Mouse (Mus musculus) kidney, embryonic 14.5 days (tissue): ENCODE data around the gene Lima1. TPM values are rescaled to one million over a fixed set of nuclear protein-coding genes. Genes with fewer than 3 reads are reported as not detected.
A peak's percentile ranks its signal among the peaks of the same experiment; 100 is the strongest.

Experiments used
- ATAC-seq: fragments of 200-750 bp; cut with Nextera tagmentation; 2 replicates; pipeline ENCODE4 v1.8.0; 2017; ENCODE audit warnings: moderate number of reproducible peaks, mild to moderate bottlenecking, moderate TSS enrichment, moderate library complexity; ENCODE audit not compliant: low FRiP score, low TSS enrichment
- H3K27ac ChIP-seq: fragments of 300-500 bp; sonication (generic); 2 replicates; pipeline ENCODE4 v1.5.1; 2014; ENCODE audit warnings: low read depth, mild to moderate bottlenecking, low read length, moderate library complexity, mixed read lengths
- H3K27me3 ChIP-seq: fragments of 300-500 bp; sonication (generic); 2 replicates; pipeline ENCODE4 v1.6.1; 2014; ENCODE audit warnings: mild to moderate bottlenecking, low read length; ENCODE audit not compliant: control insufficient read depth, insufficient read depth
- H3K36me3 ChIP-seq: fragments of 300-500 bp; sonication (generic); 2 replicates; pipeline ENCODE4 v1.6.1; 2014; ENCODE audit warnings: low read length, mixed read lengths; ENCODE audit not compliant: control insufficient read depth, insufficient read depth
- H3K4me1 ChIP-seq: fragments of 300-500 bp; sonication (generic); 2 replicates; pipeline ENCODE4 v1.6.1; 2014; ENCODE audit warnings: low read length, mixed read lengths; ENCODE audit not compliant: control insufficient read depth, insufficient read depth
- H3K4me2 ChIP-seq: fragments of 300-500 bp; sonication (generic); replicated peaks from 2 replicates; pipeline ENCODE4 v1.6.1; 2014; ENCODE audit warnings: low read depth, mild to moderate bottlenecking, low read length
- H3K4me3 ChIP-seq: fragments of 300-500 bp; sonication (generic); 2 replicates; pipeline ENCODE4 v1.5.1; 2014; ENCODE audit warnings: mild to moderate bottlenecking, low read length
- H3K9ac ChIP-seq: fragments of 300-500 bp; sonication (generic); 2 replicates; pipeline ENCODE4 v1.6.1; 2014; ENCODE audit warnings: low read depth, mild to moderate bottlenecking, low read length, moderate library complexity
- H3K9me3 ChIP-seq: fragments of 300-500 bp; sonication (generic); 2 replicates; pipeline ENCODE4 v1.6.1; 2016; ENCODE audit warnings: low read length; ENCODE audit not compliant: control insufficient read depth
- WGBS: fragments of 180-500 bp; shearing (Covaris S2); extraction: QIAGEN DNeasy Blood & Tissue Kit; methylation state at CpG from one replicate; pipeline ENCODE4 v1.1.7; 2014; 5-methylcytosine and 5-hydroxymethylcytosine counted together
- polyA plus RNA-seq: library from polyadenylated mRNA; unstranded; fragments of >200 nt; fragmentation: Nextera tagmentation; extraction: Ambion mirVana; gene quantifications from 2 replicates; pipeline ENCODE4 v1.2.1, GENCODE M21; 2014

Lima1 gene
- polyA plus RNA-seq, 1 experiment from 2014 or later = 43.5 TPM

DNA sequence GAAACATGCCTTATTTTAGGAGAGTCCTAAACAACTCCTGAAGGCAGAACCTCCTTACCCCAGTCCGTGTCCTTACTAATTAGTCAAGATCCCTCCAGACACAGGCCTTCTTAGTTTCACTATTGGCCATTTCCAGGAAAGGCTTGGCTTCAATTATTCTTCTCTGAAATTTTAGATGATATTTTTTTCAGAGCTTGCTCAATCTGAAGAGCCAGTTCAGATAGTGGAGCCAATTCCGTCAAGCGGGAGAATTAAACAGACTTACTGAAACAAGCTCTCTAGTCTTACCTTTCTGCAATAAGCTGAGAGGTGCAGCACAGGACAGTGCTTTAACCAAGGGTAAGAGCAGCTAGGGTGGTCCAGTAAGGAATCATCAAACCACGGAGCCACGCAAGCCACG is 11.9 kb downstream of the Lima1 start:
- no peaks in the 10 kb centered on the region for H3K9me3 ChIP-seq
- H3K4me2 ChIP-seq = no peak overlapping the region
- no peak overlapping the region for H3K9ac ChIP-seq
- no peak overlapping the region for H3K4me3 ChIP-seq
- 0 out of 2 replicates have a peak, but pooled peaks cover 5% of the 10 kb centered on the region for H3K4me1 ChIP-seq
- no peak for ATAC-seq
- WGBS = 95% methylated on average over 6 of the region's 6 CpGs
- no peak overlapping the region for H3K27ac ChIP-seq
- H3K36me3 ChIP-seq = no peaks in the 10 kb centered on the region
- no peaks in the 10 kb centered on the region for H3K27me3 ChIP-seq

DNA sequence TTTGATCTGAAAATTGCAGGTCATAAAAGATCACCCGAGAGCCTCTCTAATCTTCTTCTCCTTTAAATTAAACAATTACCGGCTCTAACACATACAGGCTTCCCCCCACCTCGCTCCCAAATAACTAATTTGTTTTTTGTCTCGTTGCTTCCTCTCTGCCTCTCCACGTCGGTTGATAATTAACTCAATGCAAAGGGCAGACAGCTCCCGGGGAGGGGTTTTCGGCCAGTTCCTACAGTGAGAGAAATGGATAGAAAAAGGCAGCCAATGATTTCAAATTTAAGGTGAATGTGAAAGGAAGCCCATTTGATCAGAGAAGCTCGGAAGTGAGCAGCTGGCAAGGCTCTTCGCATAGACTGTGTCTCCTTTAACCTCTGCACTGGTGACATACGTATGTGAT is 12.8 kb downstream of the Lima1 start:
- no peaks in the 10 kb centered on the region for H3K9me3 ChIP-seq
- H3K9ac ChIP-seq = no peak overlapping the region
- no peak overlapping the region for H3K4me2 ChIP-seq
- H3K36me3 ChIP-seq = no peaks in the 10 kb centered on the region
- H3K27me3 ChIP-seq = no peaks in the 10 kb centered on the region
- H3K4me3 ChIP-seq = no peak overlapping the region
- H3K27ac ChIP-seq = no peak overlapping the region
- 0 out of 2 replicates have a peak, but pooled peaks cover 5% of the 10 kb centered on the region for H3K4me1 ChIP-seq
- ATAC-seq = no peak
- 53% methylated on average over 11 of the region's 11 CpGs for WGBS

DNA sequence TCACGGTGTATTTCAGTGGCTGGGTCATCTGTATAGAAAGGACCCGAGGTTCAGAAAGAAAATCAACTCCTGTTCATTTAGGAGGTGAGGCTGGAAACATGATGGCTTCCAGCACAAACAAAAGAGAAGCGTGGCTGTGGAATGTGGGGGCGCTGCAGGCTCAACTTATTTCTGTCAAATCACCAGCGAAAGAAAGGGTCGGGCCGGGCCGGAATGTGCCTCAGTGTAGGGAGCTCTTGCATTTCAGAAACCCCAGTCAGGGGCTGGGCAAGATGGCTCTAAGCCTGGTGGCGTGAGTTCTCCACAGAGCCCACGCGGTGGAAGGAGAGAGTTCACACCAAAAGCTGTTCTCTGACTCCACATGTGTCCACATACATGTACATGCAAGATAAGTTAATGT is 13.3 kb downstream of the Lima1 start:
- H3K36me3 ChIP-seq = no peaks in the 10 kb centered on the region
- H3K4me2 ChIP-seq = no peak overlapping the region
- no peak overlapping the region for H3K9ac ChIP-seq
- H3K27ac ChIP-seq = peak overlapping the region; percentile 47
- 41% methylated on average over 11 of the region's 11 CpGs for WGBS
- H3K27me3 ChIP-seq = no peaks in the 10 kb centered on the region
- H3K4me3 ChIP-seq = no peak overlapping the region
- no peak for ATAC-seq
- H3K9me3 ChIP-seq = no peaks in the 10 kb centered on the region
- H3K4me1 ChIP-seq = 0 out of 2 replicates have a peak, but pooled peaks cover 5% of the 10 kb centered on the region

DNA sequence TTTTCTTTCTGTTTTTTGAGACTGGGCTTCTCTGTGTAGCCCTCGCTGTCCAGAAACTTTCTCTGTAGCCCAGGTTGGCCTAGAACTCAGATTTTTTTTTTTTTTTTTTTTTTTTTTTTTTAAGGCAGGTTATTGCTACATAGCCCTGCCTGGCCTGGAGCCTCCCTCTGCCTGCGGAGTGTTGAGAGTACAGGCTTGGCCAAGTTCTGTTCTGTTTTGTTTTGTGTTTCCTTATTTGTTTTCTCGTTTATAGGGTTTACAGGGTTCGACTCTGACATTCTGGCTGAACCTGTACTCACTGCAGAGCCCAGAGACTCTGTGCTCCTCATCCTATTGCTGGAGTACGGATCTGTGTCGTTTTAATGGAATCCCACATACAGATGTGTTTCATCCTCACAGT is 13.7 kb downstream of the Lima1 start:
- ATAC-seq = no peak
- no peaks in the 10 kb centered on the region for H3K9me3 ChIP-seq
- WGBS = 74% methylated on average over 6 of the region's 6 CpGs
- peak overlapping the region; percentile 47 for H3K27ac ChIP-seq
- no peak overlapping the region for H3K4me2 ChIP-seq
- no peaks in the 10 kb centered on the region for H3K27me3 ChIP-seq
- no peak overlapping the region for H3K4me3 ChIP-seq
- no peaks in the 10 kb centered on the region for H3K36me3 ChIP-seq
- H3K4me1 ChIP-seq = 0 out of 2 replicates have a peak, but pooled peaks cover 5% of the 10 kb centered on the region
- H3K9ac ChIP-seq = no peak overlapping the region

DNA sequence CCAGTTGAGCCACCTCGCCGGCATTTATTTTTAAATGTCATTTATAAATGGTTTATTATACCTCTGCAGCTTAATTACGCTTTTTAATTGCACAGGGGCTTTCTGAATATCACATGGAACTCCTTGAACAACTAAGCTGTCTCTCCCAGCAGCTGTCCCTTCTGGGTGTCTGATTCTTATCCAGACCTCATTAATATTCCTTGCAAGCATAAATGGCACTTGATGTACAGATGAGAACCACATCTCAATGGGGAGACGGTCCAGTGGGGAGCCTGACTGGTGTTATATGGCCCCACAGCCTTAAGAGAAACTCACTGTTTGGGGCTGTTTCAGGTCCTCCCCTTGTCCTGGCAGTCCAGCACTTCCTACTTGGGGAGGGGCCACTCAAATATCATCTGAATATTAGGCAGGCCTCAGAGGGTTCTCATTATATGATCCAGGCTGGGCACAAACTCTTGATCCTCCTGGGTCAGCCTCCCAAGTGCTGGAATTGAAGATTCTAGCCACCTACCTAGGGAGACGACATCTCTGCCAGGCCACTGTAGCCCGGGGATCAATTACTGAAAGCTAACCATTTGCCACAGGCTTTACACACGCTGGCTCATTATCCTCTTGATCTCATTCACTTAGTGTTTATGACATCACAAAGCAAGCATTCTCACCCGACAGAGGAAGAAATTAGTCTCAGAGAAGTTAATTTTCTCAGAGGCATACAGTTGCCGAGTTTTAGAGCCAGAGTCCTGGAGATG is 15.4 kb downstream of the Lima1 start:
- H3K4me3 ChIP-seq = no peak overlapping the region
- no peaks in the 10 kb centered on the region for H3K27me3 ChIP-seq
- no peaks in the 10 kb centered on the region for H3K36me3 ChIP-seq
- WGBS = 44% methylated on average over 9 of the region's 9 CpGs
- H3K4me1 ChIP-seq = 0 out of 2 replicates have a peak, but pooled peaks cover 5% of the 10 kb centered on the region
- no peak overlapping the region for H3K4me2 ChIP-seq
- no peak overlapping the region for H3K9ac ChIP-seq
- no peak for ATAC-seq
- no peaks in the 10 kb centered on the region for H3K9me3 ChIP-seq
- H3K27ac ChIP-seq = no peak overlapping the region

DNA sequence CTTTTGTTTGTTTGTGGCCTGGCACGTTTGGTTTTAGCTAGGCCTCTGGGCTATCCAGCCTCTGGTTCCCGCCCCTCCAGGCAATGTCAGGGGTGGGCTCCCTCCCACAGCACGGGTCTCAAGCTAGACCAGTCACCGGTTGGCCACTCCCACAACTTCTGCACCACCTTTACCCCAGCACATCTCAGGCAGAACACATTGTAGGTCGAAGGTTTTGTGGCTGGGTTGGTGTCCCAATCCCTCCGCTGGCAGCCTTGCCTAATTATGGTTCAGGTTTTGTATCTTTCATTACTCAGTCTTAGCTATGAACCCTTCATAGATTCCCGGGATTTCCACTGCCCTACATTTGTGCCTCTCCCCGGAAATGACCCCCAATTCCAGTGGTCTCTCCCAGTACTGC is 17.8 kb downstream of the Lima1 start:
- Histone ChIP-seq H3K27ac (no peak overlapping the region), H3K4me2 (no peak overlapping the region), H3K9me3 (no peaks in the 10 kb centered on the region), H3K4me1 (0 out of 2 replicates have a peak, but pooled peaks cover 5% of the 10 kb centered on the region), H3K4me3 (no peak overlapping the region), H3K9ac (no peak overlapping the region), H3K27me3 (no peaks in the 10 kb centered on the region), H3K36me3 (no peaks in the 10 kb centered on the region)
- WGBS = 58% methylated on average over 8 of the region's 8 CpGs
- 0 out of 2 replicates have a peak, but pooled peaks have one; percentile 52 for ATAC-seq

DNA sequence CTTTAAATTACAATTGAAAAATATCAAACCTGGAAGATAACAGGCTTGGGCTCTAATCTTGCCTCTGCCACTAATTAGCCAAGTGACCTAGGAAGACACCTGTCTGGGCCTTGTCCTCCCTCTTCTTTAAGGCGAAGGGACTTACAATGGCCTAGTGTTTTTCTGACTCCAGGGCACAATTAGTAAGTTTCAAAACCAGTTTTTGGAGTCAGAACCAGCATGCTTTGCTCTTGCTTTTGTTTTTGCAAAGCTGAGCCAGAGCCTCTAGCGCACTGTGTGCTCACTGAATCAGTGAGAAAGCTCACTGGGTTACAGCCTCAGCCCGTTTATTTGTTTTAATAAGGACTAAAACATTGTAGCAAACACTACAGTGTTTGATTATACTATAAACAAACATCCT is 20.1 kb downstream of the Lima1 start:
- WGBS = 62% methylated on average over 3 of the region's 3 CpGs
- no peak for ATAC-seq

DNA sequence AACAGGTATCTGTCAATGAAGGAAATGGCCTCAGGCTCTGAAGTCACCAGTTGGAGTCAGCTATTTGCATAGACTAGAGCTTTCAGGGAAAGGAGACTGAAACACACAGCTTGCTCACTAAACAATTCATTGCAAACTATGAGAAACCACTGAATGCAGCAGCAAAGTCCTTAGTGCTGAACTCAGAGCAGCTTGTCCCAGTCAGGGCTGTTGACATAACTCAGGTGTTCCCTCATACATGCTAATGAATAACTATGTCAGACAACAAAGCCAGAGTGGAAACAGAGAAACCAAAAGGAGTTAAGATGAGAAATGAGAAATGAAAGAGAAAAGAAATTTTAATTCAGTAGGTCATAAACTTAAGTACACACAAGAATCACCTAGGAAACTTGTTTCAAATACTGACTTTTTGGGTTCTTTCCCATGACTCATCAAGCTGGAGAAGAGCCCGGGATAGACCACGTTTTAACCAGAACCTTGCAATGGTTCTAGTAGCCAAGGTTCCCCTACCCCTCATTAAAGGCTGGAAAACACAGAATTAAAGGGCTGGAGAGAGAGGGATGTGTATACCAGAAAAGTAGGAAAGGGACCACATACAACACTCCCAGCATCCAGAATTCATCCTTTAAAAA is 22.5 kb downstream of the Lima1 start:
- Histone ChIP-seq H3K9ac (no peak overlapping the region), H3K4me3 (no peak overlapping the region), H3K4me1 (peaks cover 12% of the 10 kb centered on the region; the same call in 1 of the 2 replicates), H3K9me3 (no peaks in the 10 kb centered on the region), H3K27ac (no peak overlapping the region), H3K36me3 (no peaks in the 10 kb centered on the region), H3K27me3 (no peaks in the 10 kb centered on the region), H3K4me2 (no peak overlapping the region)
- no peak for ATAC-seq
- 89% methylated on average over 2 of the region's 2 CpGs for WGBS

More for the DNA sequence above, 20.1 kb downstream of the Lima1 start:
- H3K9me3 ChIP-seq = no peaks in the 10 kb centered on the region
- H3K4me2 ChIP-seq = no peak overlapping the region
- no peaks in the 10 kb centered on the region for H3K27me3 ChIP-seq
- no peak overlapping the region for H3K27ac ChIP-seq
- no peak overlapping the region for H3K9ac ChIP-seq
- no peaks in the 10 kb centered on the region for H3K36me3 ChIP-seq
- H3K4me1 ChIP-seq = 0 out of 2 replicates have a peak, but pooled peaks cover 4% of the 10 kb centered on the region
- no peak overlapping the region for H3K4me3 ChIP-seq

DNA sequence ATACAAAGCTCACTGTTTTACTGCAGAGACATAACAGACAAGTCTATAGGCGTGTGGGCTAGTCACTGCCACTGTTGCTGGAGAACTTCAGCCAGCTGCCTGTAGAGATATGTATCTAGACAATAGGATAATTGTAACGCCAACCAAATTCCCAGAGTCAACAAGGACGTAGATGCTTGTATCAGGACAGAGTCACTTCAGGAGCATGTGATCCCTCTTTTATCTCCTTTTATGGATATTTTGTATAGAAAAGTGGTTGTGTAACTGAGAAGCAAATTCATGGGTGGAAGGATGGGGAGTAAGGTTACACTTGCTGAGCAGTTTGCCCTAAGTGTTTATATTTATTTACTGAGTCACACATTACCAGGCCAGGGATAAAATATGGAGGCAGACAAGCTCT is 25.0 kb downstream of the Lima1 start:
- WGBS = 64% methylated on average over 3 of the region's 3 CpGs
- Histone ChIP-seq H3K4me3 (no peak overlapping the region), H3K4me2 (no peak overlapping the region), H3K27ac (no peak overlapping the region), H3K4me1 (peaks cover 16% of the 10 kb centered on the region; the same call in 1 of the 2 replicates), H3K9me3 (no peaks in the 10 kb centered on the region), H3K36me3 (no peaks in the 10 kb centered on the region), H3K27me3 (no peaks in the 10 kb centered on the region), H3K9ac (no peak overlapping the region)
- no peak for ATAC-seq
